Mouse (Mus musculus) kidney, embryonic 14.5 days (tissue): ENCODE measurements around the gene Mtx1. TPM values are rescaled to one million over a fixed set of nuclear protein-coding genes. Genes with fewer than 3 reads are reported as not detected.

Experiments
- ATAC-seq: fragments of 200-750 bp; cut with Nextera tagmentation; 2 replicates; pipeline ENCODE4 v1.8.0; 2017; ENCODE audit warnings: moderate number of reproducible peaks, mild to moderate bottlenecking, moderate TSS enrichment, moderate library complexity; ENCODE audit not compliant: low FRiP score, low TSS enrichment
- H3K27ac ChIP-seq: fragments of 300-500 bp; sonication (generic); 2 replicates; pipeline ENCODE4 v1.5.1; 2014; ENCODE audit warnings: low read depth, mild to moderate bottlenecking, low read length, moderate library complexity, mixed read lengths
- H3K27me3 ChIP-seq: fragments of 300-500 bp; sonication (generic); 2 replicates; pipeline ENCODE4 v1.6.1; 2014; ENCODE audit warnings: mild to moderate bottlenecking, low read length; ENCODE audit not compliant: control insufficient read depth, insufficient read depth
- H3K36me3 ChIP-seq: fragments of 300-500 bp; sonication (generic); 2 replicates; pipeline ENCODE4 v1.6.1; 2014; ENCODE audit warnings: low read length, mixed read lengths; ENCODE audit not compliant: control insufficient read depth, insufficient read depth
- H3K4me1 ChIP-seq: fragments of 300-500 bp; sonication (generic); 2 replicates; pipeline ENCODE4 v1.6.1; 2014; ENCODE audit warnings: low read length, mixed read lengths; ENCODE audit not compliant: control insufficient read depth, insufficient read depth
- H3K4me2 ChIP-seq: fragments of 300-500 bp; sonication (generic); replicated peaks from 2 replicates; pipeline ENCODE4 v1.6.1; 2014; ENCODE audit warnings: low read depth, mild to moderate bottlenecking, low read length
- H3K4me3 ChIP-seq: fragments of 300-500 bp; sonication (generic); 2 replicates; pipeline ENCODE4 v1.5.1; 2014; ENCODE audit warnings: mild to moderate bottlenecking, low read length
- H3K9ac ChIP-seq: fragments of 300-500 bp; sonication (generic); 2 replicates; pipeline ENCODE4 v1.6.1; 2014; ENCODE audit warnings: low read depth, mild to moderate bottlenecking, low read length, moderate library complexity
- H3K9me3 ChIP-seq: fragments of 300-500 bp; sonication (generic); 2 replicates; pipeline ENCODE4 v1.6.1; 2016; ENCODE audit warnings: low read length; ENCODE audit not compliant: control insufficient read depth
- WGBS: fragments of 180-500 bp; shearing (Covaris S2); extraction: QIAGEN DNeasy Blood & Tissue Kit; methylation state at CpG from one replicate; pipeline ENCODE4 v1.1.7; 2014; 5-methylcytosine and 5-hydroxymethylcytosine counted together
- polyA plus RNA-seq: library from polyadenylated mRNA; unstranded; fragments of >200 nt; fragmentation: Nextera tagmentation; extraction: Ambion mirVana; gene quantifications from 2 replicates; pipeline ENCODE4 v1.2.1, GENCODE M21; 2014

The Mtx1 gene
- polyA plus RNA-seq, 1 experiment from 2014 or later = 217 TPM

DNA sequence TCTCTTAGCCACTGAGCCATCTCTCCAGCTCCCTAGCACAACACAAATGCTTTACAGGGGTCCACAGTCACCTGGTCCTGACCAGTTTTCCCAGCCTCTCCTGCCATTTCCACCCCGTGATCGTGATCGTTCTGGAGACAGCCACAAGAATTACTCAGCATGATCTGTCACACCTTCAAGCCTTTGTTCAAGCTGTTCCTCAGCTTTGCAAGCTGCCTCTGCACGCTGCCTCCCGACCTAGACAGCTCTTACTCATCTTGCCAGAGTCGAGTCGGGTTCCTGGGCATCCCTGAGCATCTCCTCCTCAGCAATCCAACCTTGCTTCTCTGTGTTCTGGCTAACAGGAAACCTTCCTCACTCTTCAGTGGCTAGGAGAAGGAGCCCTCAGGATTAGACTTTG is 32.2 kb upstream of the Mtx1 start, which contains the start of gene Dpm3:
Dpm3 (plus strand) TSS at position 283 of the 400 bp plus-strand sequence.
- H3K4me2 ChIP-seq = no peak within 1 kb of the TSS
- ATAC-seq = no peak
- 31% methylated on average over 7 of the region's 7 CpGs for WGBS
- no peaks in the 10 kb centered on the region for H3K4me1 ChIP-seq
- no peak within 1 kb of the TSS for H3K27ac ChIP-seq
- no peaks in the 10 kb centered on the region for H3K36me3 ChIP-seq
- H3K9ac ChIP-seq = no peak within 1 kb of the TSS
- no peaks in the 10 kb centered on the region for H3K27me3 ChIP-seq
- no peaks in the 10 kb centered on the region for H3K9me3 ChIP-seq
- H3K4me3 ChIP-seq = no peak within 1 kb of the TSS

DNA sequence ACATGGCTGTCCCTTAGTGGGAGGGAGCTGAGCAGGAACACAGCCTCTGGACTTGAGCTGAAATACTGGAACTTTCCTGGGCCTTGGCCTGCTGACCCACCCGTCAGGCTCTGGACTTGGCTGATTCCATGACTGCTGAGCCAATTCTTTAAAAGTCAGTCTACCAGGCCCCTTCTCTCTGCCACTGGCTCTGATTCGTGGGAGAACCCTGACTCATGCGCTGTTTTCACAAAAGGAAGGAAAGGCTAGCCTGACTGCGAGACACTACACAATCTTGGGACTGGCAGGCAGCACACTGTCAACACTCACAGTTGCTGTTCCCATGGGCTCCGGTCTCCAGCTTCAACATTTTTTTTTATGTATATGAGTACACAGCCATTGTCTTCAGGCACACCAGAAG is 29.3 kb upstream of the Mtx1 start:
- H3K36me3 ChIP-seq = no peaks in the 10 kb centered on the region
- no peak for ATAC-seq
- no peak overlapping the region for H3K4me2 ChIP-seq
- H3K27me3 ChIP-seq = peaks cover 6% of the 10 kb centered on the region; the same call in 1 of the 2 replicates
- H3K4me3 ChIP-seq = no peak overlapping the region
- no peak overlapping the region for H3K9ac ChIP-seq
- H3K4me1 ChIP-seq = peaks cover 12% of the 10 kb centered on the region
- H3K9me3 ChIP-seq = no peaks in the 10 kb centered on the region
- no peak overlapping the region for H3K27ac ChIP-seq
- 77% methylated on average over 5 of the region's 5 CpGs for WGBS

DNA sequence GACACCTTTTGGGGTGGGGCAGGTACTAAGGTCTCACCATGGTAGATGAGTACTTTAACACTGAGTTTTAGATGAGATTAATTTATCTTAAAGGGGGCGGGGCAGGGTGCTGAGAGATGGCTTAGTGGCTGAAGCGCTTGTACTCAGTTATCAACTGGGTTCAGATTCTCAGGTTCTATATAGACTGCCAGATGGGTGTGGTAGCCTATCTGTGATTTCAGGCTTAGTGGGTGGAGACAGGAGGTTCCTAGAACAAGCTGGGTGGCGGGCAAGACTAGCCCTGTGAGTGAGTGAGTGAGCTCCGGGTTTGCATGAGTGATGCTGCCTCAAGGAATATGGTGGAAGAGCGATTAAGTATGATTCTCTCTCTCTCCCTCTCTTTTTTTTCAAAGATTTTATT is 28.1 kb upstream of the Mtx1 start:
- 91% methylated on average over 5 of the region's 5 CpGs for WGBS
- H3K36me3 ChIP-seq = no peaks in the 10 kb centered on the region
- no peak overlapping the region for H3K9ac ChIP-seq
- no peak for ATAC-seq
- H3K27ac ChIP-seq = no peak overlapping the region
- H3K9me3 ChIP-seq = no peaks in the 10 kb centered on the region
- H3K4me1 ChIP-seq = peaks cover 20% of the 10 kb centered on the region
- H3K27me3 ChIP-seq = peaks cover 6% of the 10 kb centered on the region; the same call in 1 of the 2 replicates
- no peak overlapping the region for H3K4me3 ChIP-seq
- H3K4me2 ChIP-seq = no peak overlapping the region

DNA sequence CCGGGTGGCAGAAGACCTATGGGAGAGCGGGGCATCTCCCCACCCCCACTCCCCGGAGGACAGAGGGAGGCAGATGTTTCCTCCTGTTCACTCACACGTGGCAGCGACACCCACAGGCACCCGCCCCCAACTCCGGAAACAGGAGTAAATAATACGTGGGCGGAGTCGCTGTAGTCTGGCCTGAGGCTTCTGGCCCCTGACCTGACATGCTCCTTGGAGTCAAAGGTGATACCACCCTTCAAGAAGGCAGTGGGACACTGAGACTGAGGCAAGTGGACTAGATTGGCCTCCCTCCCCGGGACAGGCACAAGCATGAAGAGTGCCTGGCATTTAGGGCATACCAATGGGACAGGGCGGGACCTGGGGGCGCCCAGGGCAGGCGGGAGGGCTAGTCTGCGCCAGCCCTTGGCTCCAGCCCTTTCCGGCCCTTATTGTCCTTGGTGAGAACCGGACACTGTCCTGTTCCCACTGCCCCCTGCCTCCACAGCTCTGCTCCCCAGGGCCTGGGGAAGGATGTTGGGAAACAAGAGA is 24.5 kb upstream of the Mtx1 start:
- no peak overlapping the region for H3K4me3 ChIP-seq
- WGBS = under 1% methylated on average over 17 of the region's 17 CpGs
- H3K4me2 ChIP-seq = peak overlapping the region; percentile 31
- peaks cover 13% of the 10 kb centered on the region for H3K36me3 ChIP-seq
- H3K9ac ChIP-seq = peak overlapping the region; percentile 23; the same call in 1 of the 2 replicates
- ATAC-seq = peak; percentile 61
- H3K9me3 ChIP-seq = no peaks in the 10 kb centered on the region
- peaks cover 32% of the 10 kb centered on the region for H3K4me1 ChIP-seq
- H3K27me3 ChIP-seq = peaks cover 6% of the 10 kb centered on the region; the same call in 1 of the 2 replicates
- peak overlapping the region; percentile 24; the same call in 1 of the 2 replicates for H3K27ac ChIP-seq

DNA sequence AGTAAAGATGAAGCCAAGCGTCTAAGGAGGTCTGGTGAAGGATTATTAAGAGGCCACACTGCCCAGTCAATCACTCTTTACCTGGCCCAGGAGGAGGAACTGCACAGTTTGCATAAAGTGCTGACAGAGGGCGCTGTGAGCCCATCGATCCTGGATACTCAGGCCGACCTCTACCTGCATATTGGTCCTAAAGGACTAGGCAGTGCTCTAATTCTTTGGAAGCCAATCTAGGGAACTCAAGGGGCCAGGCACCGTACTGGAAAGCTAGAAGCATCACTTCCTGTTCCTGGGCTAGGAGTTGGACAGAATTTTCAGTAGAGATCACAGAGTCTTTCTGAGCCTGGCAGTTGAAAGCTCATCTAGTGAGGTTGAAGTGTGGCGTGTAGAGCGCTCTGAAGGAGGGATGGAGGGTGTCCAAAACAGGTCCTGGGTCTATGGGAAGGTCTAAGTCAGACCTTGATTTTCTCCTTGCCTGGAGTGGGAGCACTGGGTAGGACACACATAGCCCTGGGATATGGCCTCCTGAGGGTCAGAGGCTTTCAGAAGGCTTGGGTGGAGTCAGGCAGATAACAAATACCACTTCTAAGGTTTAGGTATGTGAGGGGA is 23.6 kb upstream of the Mtx1 start:
- no peaks in the 10 kb centered on the region for H3K9me3 ChIP-seq

DNA sequence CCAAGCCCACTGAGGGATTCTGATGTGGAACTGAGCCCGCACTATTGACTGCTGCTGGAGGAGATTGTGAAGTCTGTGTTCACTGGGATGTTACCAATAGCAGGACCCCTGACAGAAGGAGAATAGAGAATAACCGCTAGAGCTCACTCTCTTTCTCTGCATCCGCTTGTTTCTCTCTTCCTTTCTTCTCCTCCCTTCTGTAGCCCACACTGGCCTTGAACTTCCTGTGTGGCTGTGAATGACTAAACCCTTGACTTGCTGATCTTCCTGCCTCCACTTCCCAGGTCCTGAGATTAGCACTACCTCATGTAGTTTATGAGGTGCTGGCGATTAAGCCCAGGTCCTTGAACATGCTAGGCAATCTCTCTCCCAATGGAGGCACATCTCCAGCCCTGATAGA is 20.6 kb upstream of the Mtx1 start:
- peaks cover 49% of the 10 kb centered on the region for H3K4me1 ChIP-seq
- H3K36me3 ChIP-seq = peaks cover 13% of the 10 kb centered on the region
- no peaks in the 10 kb centered on the region for H3K9me3 ChIP-seq
- peak overlapping the region; percentile 75 for H3K4me3 ChIP-seq
- peak overlapping the region; percentile 80 for H3K4me2 ChIP-seq
- H3K27ac ChIP-seq = no peak overlapping the region
- no peak for ATAC-seq
- WGBS = 92% methylated on average over 4 of the region's 4 CpGs
- H3K9ac ChIP-seq = peak overlapping the region; percentile 81; the same call in 1 of the 2 replicates
- H3K27me3 ChIP-seq = peaks cover 6% of the 10 kb centered on the region; the same call in 1 of the 2 replicates

More for the DNA sequence above, 23.6 kb upstream of the Mtx1 start:
- H3K27ac ChIP-seq = peak overlapping the region; percentile 24; the same call in 1 of the 2 replicates
- no peak overlapping the region for H3K4me2 ChIP-seq
- H3K4me3 ChIP-seq = no peak overlapping the region
- peaks cover 6% of the 10 kb centered on the region; the same call in 1 of the 2 replicates for H3K27me3 ChIP-seq
- H3K9ac ChIP-seq = no peak overlapping the region
- ATAC-seq = 0 out of 2 replicates have a peak, but pooled peaks have one; percentile 2
- 18% methylated on average over 7 of the region's 7 CpGs for WGBS
- H3K36me3 ChIP-seq = peaks cover 13% of the 10 kb centered on the region
- H3K4me1 ChIP-seq = peaks cover 38% of the 10 kb centered on the region

DNA sequence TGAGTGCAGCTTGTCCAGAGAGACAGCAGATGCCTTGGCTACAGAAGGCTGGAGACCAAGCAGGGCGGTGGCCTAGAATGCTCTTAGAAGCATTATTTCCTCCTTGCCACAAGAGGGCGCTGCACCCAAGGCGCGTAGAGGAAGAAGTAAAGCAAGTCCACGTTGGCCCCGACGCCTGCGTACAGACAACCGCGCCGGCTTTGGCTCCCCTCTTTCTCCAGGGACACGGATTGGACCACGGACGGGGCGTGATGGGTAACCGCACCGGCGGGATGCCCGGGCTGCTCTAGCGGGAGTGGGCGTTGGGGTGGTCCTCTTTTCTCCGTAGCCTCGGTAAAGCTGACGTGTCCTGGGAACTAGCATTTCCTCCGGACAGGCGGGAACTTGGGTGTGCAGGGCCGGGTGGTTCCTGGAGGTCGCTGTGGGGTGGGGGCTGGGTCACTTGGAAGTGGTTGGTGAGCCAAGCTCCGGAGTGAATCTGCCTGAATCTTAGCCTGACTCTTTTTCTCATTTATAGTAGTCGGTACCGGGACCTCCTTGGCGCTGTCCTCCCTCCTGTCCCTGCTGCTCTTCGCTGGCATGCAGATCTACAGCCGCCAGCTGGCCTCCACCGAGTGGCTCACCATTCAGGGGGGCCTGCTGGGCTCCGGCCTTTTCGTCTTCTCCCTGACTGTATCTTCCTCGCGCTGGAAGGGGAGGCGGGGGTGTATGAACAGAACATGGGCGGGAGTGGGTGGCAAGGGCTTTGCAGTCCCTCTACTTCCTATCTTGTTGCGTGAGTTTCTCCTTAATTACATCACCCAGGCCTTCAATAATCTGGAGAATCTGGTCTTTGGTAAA is 19.6 kb upstream of the Mtx1 start, which contains the start of gene Trim46:
Trim46 (minus strand) TSS at position 49 of the 840 bp plus-strand sequence.
- peak; percentile 65 for ATAC-seq
- Histone ChIP-seq H3K27ac (peak within 1 kb of the TSS; percentile 65; the same call in 1 of the 2 replicates), H3K27me3 (peaks cover under 1% of the 10 kb centered on the region; the same call in 1 of the 2 replicates), H3K9ac (peak within 1 kb of the TSS; percentile 81), H3K4me1 (peaks cover 40% of the 10 kb centered on the region), H3K9me3 (no peaks in the 10 kb centered on the region), H3K4me2 (peak within 1 kb of the TSS; percentile 80), H3K36me3 (peaks cover 13% of the 10 kb centered on the region), H3K4me3 (peak within 1 kb of the TSS; percentile 75)
- whole genome bisulfite sequencing = under 1% methylated on average over 42 of the region's 42 CpGs

DNA sequence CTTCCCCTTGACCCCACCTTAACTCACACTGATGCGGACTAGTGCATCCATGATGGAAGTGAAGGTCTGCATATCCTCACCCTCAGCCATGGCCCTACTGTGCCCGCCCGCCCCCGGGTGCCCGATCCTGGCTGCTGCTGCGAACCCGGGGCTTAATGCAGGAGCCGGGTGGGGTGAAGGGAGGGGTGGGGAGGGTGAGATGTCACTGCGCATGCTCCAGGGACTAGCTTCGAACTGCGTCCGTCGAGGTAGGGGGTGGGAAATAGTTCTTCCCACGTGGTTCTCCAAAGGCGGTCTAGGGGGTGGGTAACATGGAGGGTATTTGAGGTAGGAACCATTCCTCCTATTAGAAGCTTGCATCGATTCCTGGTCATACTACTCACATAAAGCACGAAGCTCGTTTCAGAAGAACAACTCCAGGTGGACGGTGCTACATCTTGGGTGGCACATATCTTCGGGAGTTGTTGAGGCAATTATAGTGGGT is 18.8 kb upstream of the Mtx1 start, which contains the start of gene Krtcap2:
Krtcap2 (plus strand) TSS at position 279 of the 484 bp plus-strand sequence.
- no peaks in the 10 kb centered on the region for H3K9me3 ChIP-seq
- H3K27me3 ChIP-seq = no peaks in the 10 kb centered on the region
- ATAC-seq = peak; percentile 16; the same call in 1 of the 2 replicates
- H3K36me3 ChIP-seq = peaks cover 13% of the 10 kb centered on the region
- H3K4me3 ChIP-seq = peak within 1 kb of the TSS; percentile 75
- peak within 1 kb of the TSS; percentile 65; the same call in 1 of the 2 replicates for H3K27ac ChIP-seq
- peaks cover 32% of the 10 kb centered on the region for H3K4me1 ChIP-seq
- peak within 1 kb of the TSS; percentile 80 for H3K4me2 ChIP-seq
- peak within 1 kb of the TSS; percentile 81 for H3K9ac ChIP-seq
- WGBS = 4% methylated on average over 20 of the region's 20 CpGs
